Mouse (Mus musculus) olfactory bulb, adult 2 months (tissue): Measurements from ENCODE around the gene Slx4ip. TPM values are rescaled to one million over a fixed set of nuclear protein-coding genes. Genes with fewer than 3 reads are reported as not detected.

Experiments used
- H3K27ac ChIP-seq: fragments of 200-500 bp; 2 replicates; pipeline ENCODE4 v1.5.1; 2012; ENCODE audit warnings: low read depth, low read length; ENCODE audit not compliant: insufficient read depth
- H3K4me1 ChIP-seq: fragments of 200-500 bp; 2 replicates; pipeline ENCODE4 v1.6.1; 2012; ENCODE audit warnings: low read length; ENCODE audit not compliant: control insufficient read depth, insufficient read depth
- H3K4me3 ChIP-seq: fragments of 200-500 bp; 2 replicates; pipeline ENCODE4 v1.5.1; 2012; ENCODE audit warnings: mild to moderate bottlenecking, low read depth, low read length, moderate library complexity; ENCODE audit not compliant: insufficient read depth
- CTCF ChIP-seq: fragments of 200-500 bp; IDR thresholded peaks from 2 replicates; pipeline ENCODE4 v1.5.1; 2012; ENCODE audit warnings: low read depth, mild to moderate bottlenecking, low read length, moderate library complexity; ENCODE audit not compliant: insufficient read depth
- POLR2A ChIP-seq: fragments of 200-500 bp; IDR thresholded peaks from 2 replicates; pipeline ENCODE4 v1.6.1; 2012; ENCODE audit warnings: mild to moderate bottlenecking, low read depth, low read length, moderate library complexity; ENCODE audit not compliant: insufficient read depth
- WGBS: fragments of 180-500 bp; shearing (Covaris S2); methylation state at CpG from one replicate; pipeline ENCODE4 v1.1.7; 2018; 5-methylcytosine and 5-hydroxymethylcytosine counted together
- polyA plus RNA-seq: library from polyadenylated mRNA; stranded (reverse); fragments of >200 nt; gene quantifications from 2 replicates; pipeline ENCODE4 v1.2.4, GENCODE M21; 2012; ENCODE audit warnings: low replicate concordance; ENCODE audit not compliant: missing spikeins, insufficient read depth, insufficient read length

Slx4ip gene
- polyA plus RNA-seq, 1 experiment: not detected

DNA sequence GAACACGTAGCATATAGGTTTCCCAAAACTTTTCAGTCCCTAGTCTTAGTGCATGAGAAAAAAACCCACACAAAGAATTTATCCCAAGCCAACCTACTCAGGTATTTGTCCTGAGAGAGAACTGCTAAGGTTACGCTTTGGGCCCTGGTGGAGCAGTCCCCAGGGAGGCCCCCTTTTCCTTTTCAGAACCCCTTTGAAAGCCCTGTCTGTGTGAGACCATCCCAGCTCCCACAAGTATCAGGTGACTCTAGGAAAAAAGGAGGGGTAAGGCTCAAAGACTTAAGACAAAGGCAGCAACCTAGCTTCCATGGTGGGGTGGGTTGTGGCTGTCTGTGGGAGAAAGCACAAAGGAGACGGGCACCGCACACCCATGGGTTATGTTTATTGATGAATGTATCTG is 216.2 kb downstream of the Slx4ip start:
- Histone ChIP-seq H3K4me1 (peaks cover 10% of the 10 kb centered on the region), H3K27ac (no peak overlapping the region), H3K4me3 (no peak overlapping the region)
- TF ChIP-seq POLR2A (no peak), CTCF (no peak)
- 87% methylated on average over 4 of the region's 4 CpGs for WGBS

DNA sequence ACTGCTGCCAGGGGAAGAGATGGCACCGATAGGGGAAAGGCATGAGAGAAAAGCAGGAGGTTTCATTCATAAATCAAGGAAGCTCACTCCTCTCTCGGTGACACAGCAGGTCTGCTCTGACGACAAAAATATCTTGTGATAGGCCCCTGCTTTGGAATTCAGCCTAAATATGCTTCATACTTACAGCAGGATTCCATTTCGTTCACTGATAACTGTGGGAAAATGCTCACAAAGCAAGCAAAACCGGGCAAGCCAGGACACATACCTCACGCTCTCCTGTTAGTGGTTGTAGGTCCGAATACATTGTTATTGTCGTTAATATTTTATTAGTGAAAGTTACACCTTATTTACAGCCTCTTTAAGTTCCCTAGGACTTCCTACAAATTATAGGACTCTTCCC is 216.9 kb downstream of the Slx4ip start:
- TF ChIP-seq CTCF (no peak), POLR2A (no peak)
- 49% methylated on average over 8 of the region's 8 CpGs for WGBS
- Histone ChIP-seq H3K4me3 (no peak overlapping the region), H3K27ac (no peak overlapping the region), H3K4me1 (peaks cover 10% of the 10 kb centered on the region)

DNA sequence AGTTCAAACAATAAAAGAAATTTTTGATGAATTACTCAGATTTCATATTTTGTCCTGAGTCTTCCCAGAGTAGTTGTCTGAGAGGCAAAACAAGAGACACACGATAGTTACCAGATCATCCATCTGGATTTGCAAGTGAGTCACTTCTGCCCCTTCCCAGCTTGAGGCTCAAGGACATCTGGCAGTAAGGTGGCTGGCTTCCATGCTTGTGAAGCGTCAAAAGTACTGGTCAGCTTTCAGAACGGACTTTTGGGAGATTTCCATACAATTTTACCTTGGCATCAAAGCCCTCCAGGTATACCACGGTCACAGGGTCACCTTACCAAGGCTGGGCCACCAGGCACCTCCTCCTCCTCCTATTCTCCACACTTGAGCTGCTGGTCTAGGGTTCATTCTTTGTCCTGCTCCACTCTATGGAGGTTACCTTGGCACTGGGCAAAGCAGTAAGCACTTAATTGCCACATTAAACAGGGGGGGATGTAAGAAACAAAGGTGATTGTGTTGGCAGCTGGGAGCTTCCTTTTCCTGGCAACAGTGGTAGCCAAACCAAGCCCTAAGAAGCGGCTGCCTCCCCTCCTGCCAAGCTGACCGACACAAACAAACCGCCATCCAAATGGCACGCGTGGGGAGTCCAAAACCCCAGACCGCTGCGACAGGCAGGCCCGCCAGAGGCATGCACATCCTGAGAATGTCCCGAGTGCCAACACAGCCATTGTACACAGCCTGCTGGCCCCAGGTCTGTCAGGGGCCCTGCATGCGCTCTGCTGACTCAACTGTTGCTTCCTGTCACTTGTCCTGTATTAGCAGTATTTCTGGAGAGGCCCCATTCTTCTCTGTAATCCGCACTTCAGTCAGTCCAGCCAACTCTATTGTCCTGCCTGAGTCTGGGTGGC is 218.5 kb downstream of the Slx4ip start:
- Histone ChIP-seq H3K27ac (no peak overlapping the region), H3K4me1 (peaks cover 20% of the 10 kb centered on the region), H3K4me3 (no peak overlapping the region)
- WGBS: 55% methylated on average over 15 of the region's 15 CpGs
- TF ChIP-seq POLR2A (no peak), CTCF (no peak)

DNA sequence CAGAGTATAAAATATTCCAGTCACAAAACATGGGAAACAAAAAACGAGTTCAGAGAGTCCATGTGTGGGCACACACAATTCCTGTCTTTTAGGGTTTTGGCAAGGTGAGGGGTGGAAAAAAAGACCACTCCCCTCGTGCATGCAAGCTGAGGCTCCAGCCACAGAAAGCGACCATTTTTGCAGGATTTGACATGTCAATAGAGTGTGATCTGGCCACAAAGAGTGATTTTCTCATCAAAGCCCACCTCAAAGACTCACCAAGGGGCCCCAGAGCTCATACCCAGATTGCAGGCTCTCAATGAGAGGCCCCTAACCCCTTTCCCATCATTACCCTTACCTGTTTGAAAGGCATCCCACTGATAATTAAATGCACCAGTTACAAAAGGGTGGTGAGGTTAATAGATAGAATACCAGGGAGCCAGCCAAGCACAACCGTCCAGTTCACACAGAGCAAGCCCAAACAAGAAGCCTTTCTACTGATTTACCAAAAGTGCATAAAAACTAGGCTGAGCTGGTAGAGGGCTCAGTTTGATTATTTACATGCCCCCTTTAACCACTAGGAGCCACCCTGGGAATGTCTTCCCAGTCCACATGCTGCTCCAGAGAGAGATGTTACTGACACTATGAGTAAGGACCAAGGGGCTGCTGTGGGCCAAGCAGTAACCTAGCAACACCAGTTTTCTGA is 219.3 kb downstream of the Slx4ip start:
- WGBS: 69% methylated on average over 4 of the region's 4 CpGs
- Histone ChIP-seq H3K4me1 (peaks cover 20% of the 10 kb centered on the region), H3K27ac (no peak overlapping the region), H3K4me3 (no peak overlapping the region)
- no peak for TF ChIP-seq CTCF
- no peak for TF ChIP-seq POLR2A

DNA sequence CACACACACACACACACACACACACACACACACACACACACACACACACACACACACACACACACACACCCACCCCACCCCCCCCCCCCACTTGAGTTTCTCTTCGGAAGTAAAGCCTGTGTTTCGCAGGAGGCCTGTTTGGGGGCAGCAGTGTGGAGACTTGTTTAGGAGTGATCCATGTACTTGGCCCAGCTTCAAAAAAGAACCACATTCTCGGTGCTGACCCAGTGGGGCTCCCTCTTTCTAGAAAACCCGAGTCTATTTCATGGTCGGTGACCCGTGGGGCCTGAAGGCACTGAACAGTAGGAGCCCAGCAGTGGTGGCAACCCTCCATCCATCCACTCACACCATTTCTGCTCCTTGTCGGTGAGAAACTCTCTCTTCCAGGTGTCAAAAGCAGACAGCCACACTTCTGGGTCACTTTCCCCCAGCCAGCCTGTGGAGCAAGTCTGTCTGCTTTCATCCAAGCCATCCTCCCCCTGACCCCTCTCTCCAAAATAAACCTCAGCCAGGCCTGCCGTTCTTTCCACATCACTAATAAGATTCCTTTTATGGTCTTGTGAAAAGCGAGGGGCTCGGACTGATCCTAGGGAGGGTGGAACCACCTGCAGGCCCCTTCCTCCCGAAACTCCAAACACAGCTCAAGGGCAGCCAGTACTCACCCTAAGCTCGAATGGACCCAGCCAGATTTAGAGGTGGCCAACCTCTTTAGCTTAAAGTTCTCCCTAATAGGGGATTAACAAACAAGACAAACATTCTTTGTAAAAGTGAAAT is 222.5 kb downstream of the Slx4ip start:
- no peak overlapping the region for H3K27ac ChIP-seq
- peak overlapping the region; percentile 21 for H3K4me3 ChIP-seq
- TF ChIP-seq CTCF (no peak), POLR2A (no peak)
- whole genome bisulfite sequencing: 37% methylated on average over 12 of the region's 12 CpGs
- H3K4me1 ChIP-seq: peaks cover 30% of the 10 kb centered on the region

DNA sequence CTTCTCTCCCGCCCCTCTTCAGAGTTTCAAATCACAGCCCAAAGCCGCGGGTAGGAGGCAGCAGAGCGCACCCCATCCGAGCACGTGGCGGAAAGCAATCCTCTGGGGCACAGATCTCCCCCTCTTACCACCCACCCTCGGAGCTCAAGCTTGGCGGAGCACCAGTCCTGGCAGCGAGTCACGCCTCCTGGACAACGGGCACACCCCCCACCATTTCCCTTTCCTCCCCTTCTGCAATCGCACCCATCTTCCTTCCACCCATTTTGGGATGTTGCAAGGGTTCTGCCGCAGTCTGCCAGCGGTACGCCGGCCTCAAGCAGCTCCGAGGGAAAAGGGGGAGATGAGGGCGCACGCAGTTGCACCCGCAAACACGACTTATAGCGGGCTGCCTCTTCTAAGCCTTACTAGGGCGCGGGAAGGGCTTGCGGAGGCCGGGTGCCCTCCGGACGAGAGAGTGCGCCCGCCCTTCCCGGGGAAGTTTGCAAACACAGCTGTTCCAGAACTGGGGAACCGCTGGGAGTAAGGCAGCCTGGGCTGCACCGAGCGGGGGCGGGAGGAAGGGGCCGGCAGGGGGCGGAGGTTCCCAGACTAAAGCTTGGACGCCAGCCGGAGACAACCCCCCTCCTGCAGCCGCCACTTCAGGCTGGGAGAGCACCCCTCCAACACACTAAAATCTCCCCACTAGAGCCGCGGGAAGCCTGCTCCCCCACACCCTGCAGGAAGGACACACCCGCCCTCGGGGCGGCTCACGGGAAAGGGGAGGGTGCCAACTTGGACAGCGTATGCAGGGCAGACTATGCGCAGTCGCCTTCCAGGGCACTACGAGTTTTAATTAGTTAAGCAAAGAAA is 223.5 kb downstream of the Slx4ip start:
- WGBS: under 1% methylated on average over 51 of the region's 51 CpGs
- H3K27ac ChIP-seq: peak overlapping the region; percentile 59; the same call in 1 of the 2 replicates
- TF ChIP-seq POLR2A: no peak; the same call in 1 of the 2 replicates
- TF ChIP-seq CTCF: peak; percentile 48

DNA sequence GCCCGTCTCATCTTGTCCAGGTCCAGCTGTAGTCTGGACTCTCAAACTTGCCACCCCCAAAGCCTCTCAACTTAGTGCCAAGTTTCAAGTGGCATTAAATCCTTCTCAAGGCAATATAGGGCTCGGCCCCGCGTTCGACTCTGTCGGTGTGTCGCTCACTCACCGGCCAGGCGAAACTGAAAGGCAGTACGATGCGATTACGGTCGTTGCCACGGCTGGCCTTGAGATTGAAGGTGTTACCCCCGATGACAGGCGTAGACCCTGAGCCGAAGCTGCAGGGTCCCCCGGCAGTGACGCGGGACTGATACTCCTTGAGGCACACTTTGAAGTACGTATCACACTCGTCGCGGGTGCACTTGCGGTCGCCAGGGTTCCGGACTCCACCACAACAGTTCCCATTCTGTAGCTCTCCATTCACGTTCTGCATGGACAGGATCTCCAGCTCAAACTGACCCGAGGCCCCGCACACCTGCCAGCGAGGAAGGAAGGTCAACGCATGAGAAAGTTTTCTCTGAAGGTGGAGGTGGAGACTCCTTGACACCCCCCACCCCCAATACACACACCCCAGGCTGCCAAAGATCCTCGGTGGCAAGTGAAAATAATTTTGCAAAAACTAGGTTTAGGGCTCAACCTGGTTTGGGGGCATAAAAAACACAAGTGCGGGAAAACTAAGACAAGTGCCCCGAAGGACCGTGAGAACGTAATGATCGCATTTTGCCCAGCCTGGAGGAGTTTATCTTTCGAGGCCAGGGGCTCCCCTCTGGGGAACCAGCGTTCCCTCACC is 224.4 kb downstream of the Slx4ip start:
- Histone ChIP-seq H3K4me3 (peak overlapping the region; percentile 60), H3K4me1 (peaks cover 20% of the 10 kb centered on the region), H3K27ac (no peak overlapping the region)
- TF ChIP-seq CTCF: no peak
- no peak for TF ChIP-seq POLR2A
- WGBS: under 1% methylated on average over 40 of the region's 40 CpGs

More for the DNA sequence above, 223.5 kb downstream of the Slx4ip start:
- H3K4me3 ChIP-seq: peak overlapping the region; percentile 60
- peaks cover 25% of the 10 kb centered on the region for H3K4me1 ChIP-seq
